Mouse (Mus musculus) neural tube, embryonic 12.5 days (tissue): ENCODE measurements around the gene Lgmn. TPM values are rescaled to one million over a fixed set of nuclear protein-coding genes. Genes with fewer than 3 reads are reported as not detected.

Experiments used
- ATAC-seq: fragments of 200-750 bp; cut with Nextera tagmentation; 2 replicates; pipeline ENCODE4 v1.8.0; 2017; ENCODE audit warnings: low read depth, mild to moderate bottlenecking, moderate TSS enrichment, moderate library complexity; ENCODE audit not compliant: low FRiP score
- H3K27ac ChIP-seq: fragments of 300-500 bp; sonication (generic); 2 replicates; pipeline ENCODE4 v1.5.1; 2016
- H3K27me3 ChIP-seq: fragments of 300-500 bp; sonication (generic); replicated peaks from 2 replicates; pipeline ENCODE4 v1.6.1; 2016; ENCODE audit warnings: mild to moderate bottlenecking
- H3K36me3 ChIP-seq: fragments of 300-500 bp; sonication (generic); 2 replicates; pipeline ENCODE4 v1.6.1; 2016; ENCODE audit warnings: mild to moderate bottlenecking
- H3K4me1 ChIP-seq: fragments of 300-500 bp; sonication (generic); 2 replicates; pipeline ENCODE4 v1.6.1; 2016
- H3K4me2 ChIP-seq: fragments of 300-500 bp; sonication (generic); replicated peaks from 2 replicates; pipeline ENCODE4 v1.6.1; 2016; ENCODE audit warnings: mild to moderate bottlenecking
- H3K4me3 ChIP-seq: fragments of 300-500 bp; sonication (generic); 2 replicates; pipeline ENCODE4 v1.5.1; 2016
- H3K9ac ChIP-seq: fragments of 300-500 bp; sonication (generic); 2 replicates; pipeline ENCODE4 v1.6.1; 2016; ENCODE audit warnings: mild to moderate bottlenecking
- H3K9me3 ChIP-seq: fragments of 300-500 bp; sonication (generic); 2 replicates; pipeline ENCODE4 v1.6.1; 2016; ENCODE audit warnings: mild to moderate bottlenecking
- WGBS: fragments of 180-500 bp; shearing (Covaris S2); methylation state at CpG from one replicate; pipeline ENCODE4 v1.1.7; 2016; 5-methylcytosine and 5-hydroxymethylcytosine counted together
- polyA plus RNA-seq: library from polyadenylated mRNA; unstranded; fragments of >200 nt; fragmentation: Nextera tagmentation; extraction: Ambion mirVana; gene quantifications from 2 replicates; pipeline ENCODE4 v1.2.1, GENCODE M21; 2016

The Lgmn gene
- polyA plus RNA-seq, 1 experiment from 2014 or later: 71.8 TPM

DNA sequence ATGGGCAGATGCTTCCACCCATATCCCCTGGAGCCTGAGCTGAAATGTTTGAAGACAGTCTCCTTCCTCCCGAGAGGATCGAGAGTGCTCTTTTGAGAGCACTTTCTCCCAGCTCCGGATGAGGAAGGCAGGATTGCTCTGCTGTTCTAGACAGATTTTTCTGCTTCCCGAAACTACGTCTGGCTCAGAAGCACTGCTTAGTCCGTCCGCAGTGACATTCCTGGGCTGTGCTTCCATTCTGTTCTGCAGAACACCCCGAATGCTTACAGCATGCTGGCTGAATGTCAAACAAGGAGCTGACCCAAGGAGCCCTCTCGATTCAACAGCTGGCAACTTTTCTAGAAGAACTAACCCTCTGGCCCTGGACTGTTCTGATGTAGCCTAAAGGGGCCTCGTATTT, 10.8 kb upstream of the Lgmn start:
- Histone ChIP-seq H3K9ac (no peak overlapping the region), H3K9me3 (no peaks in the 10 kb centered on the region), H3K27me3 (no peaks in the 10 kb centered on the region), H3K27ac (no peak overlapping the region), H3K4me2 (no peak overlapping the region), H3K4me3 (no peak overlapping the region), H3K36me3 (no peaks in the 10 kb centered on the region), H3K4me1 (no peaks in the 10 kb centered on the region)
- WGBS: 78% methylated on average over 10 of the region's 10 CpGs
- ATAC-seq: no peak

DNA sequence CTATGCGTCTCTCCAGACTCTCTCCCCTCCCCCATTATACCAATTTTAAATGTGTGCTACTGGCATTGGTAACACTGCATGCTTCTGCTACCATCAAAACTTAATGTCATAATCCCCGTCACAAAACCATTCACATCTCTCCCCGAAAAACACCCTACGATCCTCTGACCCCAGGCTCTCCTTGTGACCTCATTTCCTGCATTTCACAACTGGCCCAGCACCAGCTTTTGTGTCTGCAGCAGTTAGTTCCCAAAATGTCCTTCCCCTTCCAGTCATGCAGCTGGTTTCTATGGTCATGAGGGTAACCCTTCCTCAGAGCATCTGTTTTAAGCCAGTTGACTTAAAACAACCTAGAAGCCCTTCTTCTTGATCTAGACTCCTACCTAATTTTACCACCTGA, 5.8 kb upstream of the Lgmn start:
- H3K27me3 ChIP-seq: no peaks in the 10 kb centered on the region
- H3K9ac ChIP-seq: no peak overlapping the region
- H3K27ac ChIP-seq: no peak overlapping the region
- no peak for ATAC-seq
- no peak overlapping the region for H3K4me3 ChIP-seq
- H3K4me2 ChIP-seq: no peak overlapping the region
- 75% methylated on average over 4 of the region's 4 CpGs for WGBS
- H3K36me3 ChIP-seq: no peaks in the 10 kb centered on the region
- no peaks in the 10 kb centered on the region for H3K9me3 ChIP-seq
- H3K4me1 ChIP-seq: no peaks in the 10 kb centered on the region

DNA sequence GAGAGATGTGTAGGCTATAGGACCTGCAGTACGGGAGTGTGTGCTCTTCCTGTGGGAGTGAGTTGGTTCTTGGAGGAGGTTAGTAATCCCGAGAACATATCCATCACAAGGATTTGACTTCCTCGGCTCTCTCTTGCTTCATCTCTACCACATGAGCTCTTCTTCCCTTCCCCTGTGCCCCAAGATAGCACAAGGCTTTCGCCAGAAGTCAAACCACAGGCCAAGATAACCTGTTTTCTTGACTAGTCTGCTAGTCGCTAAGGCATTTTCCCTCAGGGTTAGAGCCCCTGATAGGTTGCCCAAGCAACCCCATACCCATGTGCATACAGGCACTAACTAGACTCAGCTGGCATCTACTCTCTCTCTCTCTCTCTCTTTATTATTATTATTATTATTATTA, 4.1 kb upstream of the Lgmn start:
- WGBS: 91% methylated on average over 5 of the region's 5 CpGs
- H3K36me3 ChIP-seq: no peaks in the 10 kb centered on the region
- no peak overlapping the region for H3K4me3 ChIP-seq
- no peak overlapping the region for H3K4me2 ChIP-seq
- no peak overlapping the region for H3K9ac ChIP-seq
- ATAC-seq: no peak
- H3K9me3 ChIP-seq: no peaks in the 10 kb centered on the region
- no peak overlapping the region for H3K27ac ChIP-seq
- no peaks in the 10 kb centered on the region for H3K27me3 ChIP-seq
- peaks cover 2% of the 10 kb centered on the region; the same call in 1 of the 2 replicates for H3K4me1 ChIP-seq

DNA sequence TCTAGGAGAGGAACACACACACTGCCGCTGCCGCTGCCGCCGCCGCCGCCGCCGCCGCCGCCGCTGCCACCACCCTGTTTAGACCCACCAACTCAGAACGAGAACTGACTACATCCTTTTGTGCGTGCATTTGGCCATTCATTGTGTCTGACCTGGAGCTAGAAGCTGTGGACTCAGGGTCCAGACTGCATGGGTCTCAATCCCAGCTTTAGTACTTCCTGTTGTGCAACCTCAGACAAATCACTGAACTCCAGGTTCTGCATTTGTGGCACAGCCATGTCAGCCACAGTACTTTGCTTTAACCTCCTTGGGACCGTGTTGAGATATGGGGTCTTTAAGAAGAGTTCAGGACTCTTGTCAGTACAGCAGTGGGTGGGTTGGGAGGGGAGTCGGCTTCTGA, 3.0 kb upstream of the Lgmn start:
- Histone ChIP-seq H3K9ac (no peak overlapping the region), H3K9me3 (no peaks in the 10 kb centered on the region), H3K4me3 (no peak overlapping the region), H3K36me3 (no peaks in the 10 kb centered on the region), H3K4me2 (no peak overlapping the region), H3K4me1 (peaks cover 10% of the 10 kb centered on the region; the same call in 1 of the 2 replicates), H3K27me3 (no peaks in the 10 kb centered on the region), H3K27ac (no peak overlapping the region)
- ATAC-seq: no peak
- 89% methylated on average over 15 of the region's 15 CpGs for WGBS

DNA sequence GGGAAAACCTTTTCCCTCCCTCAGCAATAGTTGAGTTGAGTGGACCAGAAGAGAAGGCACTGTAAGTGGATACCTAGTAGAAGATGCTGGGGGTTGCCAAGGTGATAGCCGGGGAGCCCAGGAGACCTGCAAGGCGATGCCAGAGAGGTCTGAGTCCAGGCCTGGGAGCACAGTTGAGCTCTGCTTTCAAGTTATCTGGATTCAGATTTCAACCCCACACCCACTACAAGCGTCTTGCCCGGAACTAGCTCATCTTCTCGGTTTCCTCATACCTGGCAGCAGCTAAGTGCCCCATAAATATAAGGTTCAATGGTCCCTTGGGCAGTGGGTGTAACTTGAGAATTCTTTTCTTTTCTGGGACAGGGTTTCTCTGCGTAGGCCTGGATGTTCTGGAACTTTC, 1.5 kb upstream of the Lgmn start:
- Histone ChIP-seq H3K4me3 (no peak overlapping the region), H3K27me3 (no peaks in the 10 kb centered on the region), H3K27ac (no peak overlapping the region), H3K36me3 (no peaks in the 10 kb centered on the region), H3K4me1 (peaks cover 10% of the 10 kb centered on the region; the same call in 1 of the 2 replicates), H3K9me3 (no peaks in the 10 kb centered on the region), H3K9ac (no peak overlapping the region), H3K4me2 (no peak overlapping the region)
- ATAC-seq: no peak
- 88% methylated on average over 6 of the region's 6 CpGs for WGBS

DNA sequence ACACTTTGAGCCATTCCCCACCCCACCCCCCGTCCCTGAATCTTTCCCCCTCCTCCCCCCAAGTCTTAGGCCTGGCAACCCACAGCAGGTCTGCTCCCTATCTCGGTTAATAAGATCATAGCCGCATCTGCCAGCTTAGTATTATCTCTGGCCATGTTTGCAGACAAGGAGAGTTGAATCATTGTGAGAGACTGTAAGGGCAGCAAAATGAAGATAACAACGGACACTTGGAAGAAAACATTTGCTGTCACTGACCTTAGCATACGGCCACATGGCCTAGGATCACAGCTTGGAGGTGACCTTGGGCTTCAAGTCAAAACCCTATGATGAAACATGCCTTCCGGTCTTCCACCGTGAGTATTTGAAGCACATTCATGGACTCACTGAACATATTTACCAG, 938 bp upstream of the Lgmn start:
- ATAC-seq: no peak
- H3K4me1 ChIP-seq: peaks cover 10% of the 10 kb centered on the region; the same call in 1 of the 2 replicates
- 91% methylated on average over 7 of the region's 7 CpGs for WGBS
- no peak overlapping the region for H3K4me2 ChIP-seq
- no peaks in the 10 kb centered on the region for H3K36me3 ChIP-seq
- no peak overlapping the region for H3K9ac ChIP-seq
- no peak overlapping the region for H3K4me3 ChIP-seq
- no peak overlapping the region for H3K27ac ChIP-seq
- no peaks in the 10 kb centered on the region for H3K27me3 ChIP-seq
- H3K9me3 ChIP-seq: no peaks in the 10 kb centered on the region

DNA sequence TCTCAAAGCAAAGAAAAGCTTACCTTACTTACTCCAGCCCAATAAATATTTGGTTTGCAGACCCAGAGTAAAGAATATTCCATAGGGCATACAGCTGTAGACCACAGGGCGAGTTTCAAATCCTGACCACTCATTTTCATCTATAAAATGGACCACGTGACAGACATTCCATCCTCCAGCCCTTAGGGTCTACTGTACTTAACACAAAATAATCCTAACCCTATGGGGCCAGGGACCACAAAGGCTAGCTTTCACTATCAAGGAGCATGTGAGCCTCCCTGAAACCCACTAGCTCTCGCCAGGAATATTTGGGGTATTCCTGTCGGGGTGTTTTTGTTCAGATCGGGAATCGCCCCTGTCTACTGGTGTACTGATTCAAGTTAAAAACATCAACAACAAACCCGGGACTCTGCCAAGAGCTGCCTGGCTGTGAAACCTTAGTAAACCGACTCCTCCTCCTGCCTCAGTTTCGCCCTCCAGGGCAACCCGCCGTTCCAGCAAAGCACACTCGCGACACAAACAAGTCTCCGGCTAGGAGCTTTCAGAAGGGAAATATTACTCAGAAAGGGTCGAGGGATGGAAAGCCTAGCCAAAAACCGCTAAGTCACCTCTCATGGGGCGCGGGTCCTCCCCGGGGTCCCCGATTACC, 506 bp downstream of the Lgmn start:
- ATAC-seq: peak; percentile 44
- Histone ChIP-seq H3K36me3 (no peaks in the 10 kb centered on the region), H3K27ac (no peak overlapping the region), H3K9me3 (no peaks in the 10 kb centered on the region), H3K4me2 (peak overlapping the region; percentile 66), H3K4me1 (peaks cover 10% of the 10 kb centered on the region; the same call in 1 of the 2 replicates), H3K9ac (peak overlapping the region; percentile 44), H3K4me3 (peak overlapping the region; percentile 60), H3K27me3 (no peaks in the 10 kb centered on the region)
- 4% methylated on average over 20 of the region's 20 CpGs for WGBS

DNA sequence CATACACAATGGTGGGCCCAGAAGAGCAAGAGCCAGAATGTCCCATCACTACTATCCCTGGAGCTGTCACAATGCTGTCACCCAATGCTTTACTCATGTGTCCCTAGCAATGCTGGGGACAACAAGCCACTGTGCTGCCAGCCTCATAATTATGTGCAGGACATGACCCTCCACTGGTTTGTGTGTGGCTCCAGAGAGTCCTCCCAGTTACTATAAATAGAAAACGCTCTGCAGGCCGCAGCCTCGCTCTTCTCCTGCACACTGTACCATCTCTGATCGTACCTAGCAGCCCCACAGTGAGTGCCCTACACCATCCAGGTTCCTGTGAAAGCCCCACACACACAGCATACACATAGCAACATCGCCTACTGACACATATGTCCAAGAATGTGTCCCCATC, 1.7 kb downstream of the Lgmn start:
- no peak overlapping the region for H3K4me3 ChIP-seq
- H3K27me3 ChIP-seq: no peaks in the 10 kb centered on the region
- 87% methylated on average over 5 of the region's 5 CpGs for WGBS
- H3K9me3 ChIP-seq: no peaks in the 10 kb centered on the region
- 0 out of 2 replicates have a peak overlapping the region, but pooled peaks have one; percentile 9 for H3K9ac ChIP-seq
- no peak for ATAC-seq
- H3K36me3 ChIP-seq: no peaks in the 10 kb centered on the region
- H3K27ac ChIP-seq: no peak overlapping the region
- H3K4me1 ChIP-seq: peaks cover 10% of the 10 kb centered on the region; the same call in 1 of the 2 replicates
- H3K4me2 ChIP-seq: peak overlapping the region; percentile 66; the same call in 1 of the 2 replicates

DNA sequence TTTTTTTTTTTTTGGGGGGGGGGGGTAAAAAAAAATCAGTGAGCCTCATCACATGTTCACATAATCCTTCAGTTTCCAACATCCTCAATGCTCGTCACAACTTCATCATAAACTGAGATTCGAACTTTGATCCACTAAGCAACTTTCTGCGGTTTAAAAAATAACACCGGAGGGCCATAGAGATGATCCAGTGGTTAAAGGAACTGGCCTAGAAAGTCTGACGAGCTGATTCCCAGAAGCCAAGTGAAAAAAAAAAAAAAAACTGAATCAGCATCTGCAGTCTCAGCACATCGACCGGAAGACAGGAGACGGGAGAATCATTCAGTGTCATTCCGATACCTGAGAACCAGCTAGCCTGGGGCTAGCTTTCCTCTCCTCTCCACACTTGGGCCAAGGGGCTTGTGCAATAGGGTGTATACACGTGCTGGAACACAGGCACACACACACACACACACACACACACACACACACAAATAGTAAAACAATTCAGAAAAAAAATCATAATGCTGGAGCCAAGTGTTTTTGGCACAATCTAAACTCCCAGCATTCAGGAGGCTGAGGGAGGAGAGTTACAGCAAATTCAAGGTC, 2.6 kb downstream of the Lgmn start:
- peaks cover 10% of the 10 kb centered on the region; the same call in 1 of the 2 replicates for H3K4me1 ChIP-seq
- WGBS: 74% methylated on average over 10 of the region's 10 CpGs

DNA sequence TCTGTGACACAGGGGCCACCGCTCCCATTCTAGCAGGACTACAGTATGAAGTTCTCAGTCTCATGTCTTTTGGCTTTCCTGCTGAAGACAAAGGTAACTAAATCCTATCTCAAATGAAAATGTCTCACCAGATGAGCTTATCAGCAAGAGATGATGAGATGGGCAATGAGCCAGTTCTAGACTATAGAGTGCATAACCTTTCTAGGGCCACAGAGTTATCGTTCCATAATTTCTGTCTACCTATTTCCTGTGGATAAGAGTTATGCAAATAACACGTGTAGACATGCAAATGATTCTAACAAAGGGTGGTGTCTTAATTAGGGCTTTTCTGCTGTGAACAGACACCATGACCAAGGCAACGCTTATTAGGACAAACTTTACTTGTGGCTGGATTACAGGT, 5.5 kb downstream of the Lgmn start:
- no peaks in the 10 kb centered on the region for H3K36me3 ChIP-seq
- H3K4me1 ChIP-seq: peaks cover 10% of the 10 kb centered on the region; the same call in 1 of the 2 replicates
- H3K9me3 ChIP-seq: no peaks in the 10 kb centered on the region
- H3K4me2 ChIP-seq: no peak overlapping the region
- no peak overlapping the region for H3K27ac ChIP-seq
- no peaks in the 10 kb centered on the region for H3K27me3 ChIP-seq
- WGBS: 88% methylated on average over 4 of the region's 4 CpGs
- no peak overlapping the region for H3K9ac ChIP-seq
- no peak overlapping the region for H3K4me3 ChIP-seq
- ATAC-seq: no peak

More for the DNA sequence above, 2.6 kb downstream of the Lgmn start:
- Histone ChIP-seq H3K9me3 (no peaks in the 10 kb centered on the region), H3K27me3 (no peaks in the 10 kb centered on the region), H3K9ac (no peak overlapping the region), H3K27ac (no peak overlapping the region), H3K4me2 (no peak overlapping the region), H3K36me3 (no peaks in the 10 kb centered on the region), H3K4me3 (no peak overlapping the region)
- no peak for ATAC-seq

DNA sequence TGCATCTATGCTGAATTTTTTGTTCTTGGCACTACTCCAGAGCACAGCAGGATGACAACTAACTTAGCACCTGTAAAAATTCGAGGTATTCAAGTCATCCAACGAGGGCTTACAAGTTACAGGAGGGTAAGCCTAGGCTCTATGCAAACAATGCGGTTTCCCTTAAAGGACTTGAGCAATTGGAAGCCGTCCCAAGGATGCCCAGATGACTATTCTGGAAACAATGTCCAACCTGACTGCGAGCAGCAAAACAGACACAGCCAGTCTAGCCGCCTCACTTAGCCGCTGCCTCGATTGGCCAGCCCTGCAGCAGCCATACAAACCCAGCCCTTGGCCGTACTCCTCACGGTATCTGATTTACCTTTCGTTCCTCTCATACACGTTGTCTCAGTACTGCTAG, 7.4 kb downstream of the Lgmn start:
- Histone ChIP-seq H3K9ac (no peak overlapping the region), H3K4me2 (no peak overlapping the region), H3K27ac (no peak overlapping the region), H3K36me3 (no peaks in the 10 kb centered on the region), H3K27me3 (no peaks in the 10 kb centered on the region), H3K9me3 (no peaks in the 10 kb centered on the region), H3K4me1 (no peaks in the 10 kb centered on the region), H3K4me3 (no peak overlapping the region)
- ATAC-seq: no peak
- WGBS: 86% methylated on average over 12 of the region's 12 CpGs

DNA sequence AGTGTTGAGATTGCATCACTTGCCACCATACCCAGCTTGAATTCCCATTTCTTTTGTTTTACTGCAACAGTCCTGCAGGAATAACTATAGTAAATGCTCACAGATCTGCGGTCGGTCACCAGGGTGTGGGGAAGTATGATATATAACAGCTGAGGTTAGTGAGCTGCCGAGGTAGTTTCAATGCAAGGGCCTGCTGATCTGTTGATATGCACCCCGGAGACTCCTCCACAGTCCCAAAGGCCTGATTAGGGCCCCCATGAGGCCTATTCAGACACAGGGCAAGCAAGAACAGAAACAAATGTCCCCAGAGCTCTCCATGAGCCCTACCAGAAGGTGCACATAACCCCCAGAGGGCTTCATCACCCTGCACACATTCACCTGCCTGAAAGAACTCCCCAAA, 9.4 kb downstream of the Lgmn start:
- H3K9ac ChIP-seq: no peak overlapping the region
- H3K27me3 ChIP-seq: no peaks in the 10 kb centered on the region
- H3K9me3 ChIP-seq: no peaks in the 10 kb centered on the region
- no peaks in the 10 kb centered on the region for H3K4me1 ChIP-seq
- H3K36me3 ChIP-seq: peaks cover 4% of the 10 kb centered on the region; the same call in 1 of the 2 replicates
- H3K4me2 ChIP-seq: no peak overlapping the region
- H3K4me3 ChIP-seq: no peak overlapping the region
- H3K27ac ChIP-seq: no peak overlapping the region
- 80% methylated on average over 4 of the region's 4 CpGs for WGBS
- no peak for ATAC-seq

DNA sequence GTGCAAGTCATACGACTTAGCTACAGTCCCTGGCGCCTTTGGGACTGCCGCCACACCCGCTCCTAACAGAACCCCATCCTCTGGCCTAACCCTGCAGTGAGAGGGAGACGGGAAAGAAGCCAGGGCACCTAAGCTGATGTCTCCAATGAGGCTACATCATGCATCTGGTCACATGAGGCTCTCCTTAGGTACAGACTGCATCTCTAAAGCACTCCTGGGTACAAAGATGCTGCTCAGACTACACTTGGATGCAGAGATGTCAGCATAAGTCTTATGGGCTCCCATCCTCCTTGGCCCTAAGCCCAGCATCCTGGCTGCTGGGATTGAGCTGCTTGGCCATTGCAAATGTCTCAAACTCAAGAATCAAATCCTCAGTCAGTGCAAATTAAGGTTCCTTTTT, 10.0 kb downstream of the Lgmn start:
- H3K27ac ChIP-seq: no peak overlapping the region
- no peak for ATAC-seq
- H3K27me3 ChIP-seq: no peaks in the 10 kb centered on the region
- H3K4me1 ChIP-seq: no peaks in the 10 kb centered on the region
- 90% methylated on average over 5 of the region's 5 CpGs for WGBS
- no peaks in the 10 kb centered on the region for H3K9me3 ChIP-seq
- H3K4me2 ChIP-seq: no peak overlapping the region
- peaks cover 4% of the 10 kb centered on the region; the same call in 1 of the 2 replicates for H3K36me3 ChIP-seq
- no peak overlapping the region for H3K9ac ChIP-seq
- H3K4me3 ChIP-seq: no peak overlapping the region
